Mouse (Mus musculus) skeletal muscle tissue, postnatal 0 days (tissue): Measurements from ENCODE around the gene Hist1h2ad. TPM values are rescaled to one million over a fixed set of nuclear protein-coding genes. Genes with fewer than 3 reads are reported as not detected.

Source experiments
- polyA plus RNA-seq: library from polyadenylated mRNA; unstranded; fragments of >200 nt; fragmentation: Nextera tagmentation; extraction: Ambion mirVana; gene quantifications from 2 replicates; pipeline ENCODE4 v1.2.1, GENCODE M21; 2015

The Hist1h2ad gene
- polyA plus RNA-seq, result 0.91 TPM in 2 replicates

DNA sequence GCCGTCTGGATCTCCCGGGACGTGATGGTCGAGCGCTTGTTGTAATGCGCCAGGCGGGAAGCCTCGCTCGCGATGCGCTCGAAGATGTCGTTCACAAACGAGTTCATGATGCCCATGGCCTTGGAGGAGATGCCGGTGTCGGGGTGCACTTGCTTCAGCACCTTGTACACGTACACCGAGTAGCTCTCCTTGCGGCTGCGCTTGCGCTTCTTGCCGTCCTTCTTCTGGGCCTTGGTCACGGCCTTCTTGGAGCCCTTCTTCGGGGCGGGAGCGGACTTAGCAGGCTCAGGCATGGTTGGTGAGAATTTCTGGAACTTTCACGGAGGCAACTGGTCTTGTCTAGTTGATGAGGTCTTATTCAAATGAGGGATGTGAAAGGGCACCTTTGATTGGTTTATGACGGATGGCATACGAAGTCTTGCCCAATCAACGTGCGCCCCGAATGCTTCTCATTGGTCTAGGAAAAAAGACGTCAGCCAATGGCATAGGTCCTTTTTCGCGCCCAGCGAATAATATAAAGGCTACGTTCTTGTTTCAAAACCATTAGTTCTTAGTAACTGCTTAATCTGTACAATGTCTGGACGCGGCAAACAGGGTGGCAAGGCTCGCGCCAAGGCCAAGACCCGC lies at the start of gene Hist1h2ad, which contains the start of gene Hist1h2bf:
Hist1h2ad (plus strand) TSS at position 484 of the 627 bp plus-strand sequence.
Hist1h2bf (minus strand) TSS at position 299 of the 627 bp plus-strand sequence.

DNA sequence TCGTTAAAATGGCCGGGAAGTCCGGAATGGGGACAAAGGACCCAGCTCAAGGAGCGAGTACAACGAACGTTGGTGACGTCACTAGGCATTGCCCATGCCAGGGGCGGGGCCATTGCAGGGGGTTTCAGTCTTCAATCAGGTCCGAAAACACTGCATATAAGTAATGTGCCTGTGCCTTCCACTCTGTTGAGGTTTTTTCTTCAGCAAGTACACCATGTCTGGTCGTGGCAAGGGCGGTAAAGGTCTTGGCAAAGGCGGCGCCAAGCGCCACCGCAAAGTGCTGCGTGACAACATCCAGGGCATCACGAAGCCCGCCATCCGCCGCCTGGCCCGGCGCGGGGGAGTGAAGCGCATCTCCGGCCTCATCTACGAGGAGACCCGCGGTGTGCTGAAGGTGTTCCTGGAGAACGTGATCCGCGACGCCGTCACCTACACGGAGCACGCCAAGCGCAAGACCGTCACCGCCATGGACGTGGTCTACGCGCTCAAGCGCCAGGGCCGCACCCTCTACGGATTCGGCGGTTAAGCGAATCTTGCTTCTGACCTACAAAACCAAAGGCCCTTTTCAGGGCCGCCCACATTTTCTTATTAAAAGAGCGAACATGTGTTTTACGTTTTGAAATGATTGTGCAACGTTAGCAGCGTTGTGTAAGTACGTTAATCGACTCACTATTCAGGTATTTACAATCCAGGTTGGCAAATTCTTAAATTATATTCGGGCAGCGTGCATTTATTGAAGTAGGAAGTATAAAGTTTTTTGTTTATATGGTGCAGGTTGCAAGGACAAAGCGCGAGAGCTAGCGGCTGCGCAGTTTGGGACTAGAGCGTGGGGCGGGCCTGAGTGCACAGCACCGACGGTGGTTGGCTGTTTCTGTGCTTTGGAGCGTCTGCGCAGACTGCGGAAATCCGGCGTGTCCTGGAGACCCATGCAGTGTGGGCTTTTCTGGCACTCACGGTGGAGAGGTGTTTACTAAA lies 43.0 kb upstream of the Hist1h2ad start, which contains the start of gene Hist1h4h:
Hist1h4h (plus strand) TSS at position 150 of the 975 bp plus-strand sequence.

DNA sequence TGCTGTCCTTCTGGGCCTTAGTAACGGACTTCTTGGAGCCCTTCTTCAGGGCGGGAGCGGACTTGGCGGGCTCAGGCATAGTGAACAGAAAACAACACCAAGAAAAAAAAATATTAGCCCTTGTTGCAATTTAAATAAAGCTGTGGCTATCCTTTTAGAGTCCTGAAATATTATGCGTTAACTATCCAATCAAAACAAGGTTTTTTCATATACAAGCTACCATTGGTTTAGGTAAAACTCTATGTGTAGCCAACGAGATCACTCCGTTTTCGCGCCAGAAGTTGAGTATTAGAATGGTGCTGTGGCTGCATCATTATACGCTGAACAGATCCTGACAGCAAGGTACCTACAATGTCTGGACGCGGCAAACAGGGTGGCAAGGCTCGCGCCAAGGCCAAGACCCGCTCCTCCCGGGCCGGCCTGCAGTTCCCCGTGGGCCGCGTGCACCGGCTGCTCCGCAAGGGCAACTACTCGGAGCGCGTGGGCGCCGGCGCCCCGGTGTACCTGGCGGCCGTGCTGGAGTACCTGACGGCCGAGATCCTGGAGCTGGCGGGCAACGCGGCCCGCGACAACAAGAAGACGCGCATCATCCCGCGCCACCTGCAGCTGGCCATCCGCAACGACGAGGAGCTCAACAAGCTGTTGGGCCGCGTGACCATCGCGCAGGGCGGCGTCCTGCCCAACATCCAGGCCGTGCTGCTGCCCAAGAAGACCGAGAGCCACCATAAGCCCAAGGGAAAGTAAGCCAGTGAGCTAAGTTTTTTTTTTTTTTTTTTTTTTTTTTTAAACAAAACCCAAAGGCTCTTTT lies 40.4 kb upstream of the Hist1h2ad start, which contains the start of gene Hist1h2af:
Hist1h2af (plus strand) TSS at position 347 of the 808 bp plus-strand sequence.

DNA sequence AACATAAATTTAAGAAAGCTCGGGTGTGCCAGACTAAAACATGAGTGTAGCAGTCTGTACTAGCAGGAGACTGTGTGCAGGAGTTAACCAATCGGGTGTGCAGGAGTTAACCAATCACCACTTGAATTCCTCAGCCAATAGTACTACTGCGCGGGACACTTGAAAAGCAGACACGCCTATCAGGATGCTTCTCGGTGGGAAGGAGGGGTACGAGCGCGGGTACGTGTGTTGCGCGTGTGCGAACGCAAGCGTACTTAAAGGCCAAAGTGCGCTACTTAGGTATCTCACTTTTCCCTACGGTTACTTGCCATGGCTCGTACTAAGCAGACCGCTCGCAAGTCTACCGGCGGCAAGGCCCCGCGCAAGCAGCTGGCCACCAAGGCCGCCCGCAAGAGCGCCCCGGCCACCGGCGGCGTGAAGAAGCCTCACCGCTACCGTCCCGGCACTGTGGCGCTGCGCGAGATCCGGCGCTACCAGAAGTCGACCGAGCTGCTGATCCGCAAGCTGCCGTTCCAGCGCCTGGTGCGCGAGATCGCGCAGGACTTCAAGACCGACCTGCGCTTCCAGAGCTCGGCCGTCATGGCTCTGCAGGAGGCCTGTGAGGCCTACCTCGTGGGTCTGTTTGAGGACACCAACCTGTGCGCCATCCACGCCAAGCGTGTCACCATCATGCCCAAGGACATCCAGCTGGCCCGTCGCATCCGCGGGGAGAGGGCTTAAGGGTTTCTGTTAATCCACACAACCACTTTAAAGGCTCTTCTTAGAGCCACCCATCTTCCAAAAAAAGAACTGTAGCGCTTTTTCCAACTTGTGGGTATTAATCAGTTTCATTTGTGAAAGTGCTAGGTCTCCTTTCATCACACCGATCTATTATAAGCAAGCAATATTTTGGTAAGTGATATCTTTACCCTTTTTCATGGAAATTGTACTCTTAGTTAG lies 38.8 kb upstream of the Hist1h2ad start, which contains the start of gene Hist1h3g:
Hist1h3g (plus strand) TSS at position 286 of the 939 bp plus-strand sequence.

DNA sequence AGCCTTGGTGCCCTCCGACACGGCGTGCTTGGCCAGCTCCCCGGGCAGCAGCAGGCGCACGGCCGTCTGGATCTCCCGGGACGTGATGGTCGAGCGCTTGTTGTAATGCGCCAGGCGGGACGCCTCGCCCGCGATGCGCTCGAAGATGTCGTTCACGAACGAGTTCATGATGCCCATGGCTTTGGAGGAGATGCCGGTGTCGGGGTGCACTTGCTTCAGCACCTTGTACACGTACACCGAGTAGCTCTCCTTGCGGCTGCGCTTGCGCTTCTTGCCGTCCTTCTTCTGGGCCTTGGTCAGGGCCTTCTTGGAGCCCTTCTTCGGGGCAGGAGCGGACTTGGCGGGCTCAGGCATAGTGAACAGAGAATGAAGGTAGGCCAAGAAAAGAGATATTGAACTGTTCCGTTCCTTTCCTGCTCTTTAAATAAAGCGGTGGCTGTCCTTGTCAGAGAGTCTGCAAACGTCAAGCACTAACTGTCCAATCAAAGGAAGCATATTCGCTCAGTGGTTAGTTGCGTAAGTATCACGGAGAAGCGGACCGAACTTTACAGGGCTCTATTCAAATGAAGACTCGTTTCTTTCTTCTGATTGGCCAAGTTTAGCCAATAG lies 31.1 kb upstream of the Hist1h2ad start, which contains the start of gene Hist1h2bh:
Hist1h2bh (minus strand) TSS at position 394 of the 609 bp plus-strand sequence.

DNA sequence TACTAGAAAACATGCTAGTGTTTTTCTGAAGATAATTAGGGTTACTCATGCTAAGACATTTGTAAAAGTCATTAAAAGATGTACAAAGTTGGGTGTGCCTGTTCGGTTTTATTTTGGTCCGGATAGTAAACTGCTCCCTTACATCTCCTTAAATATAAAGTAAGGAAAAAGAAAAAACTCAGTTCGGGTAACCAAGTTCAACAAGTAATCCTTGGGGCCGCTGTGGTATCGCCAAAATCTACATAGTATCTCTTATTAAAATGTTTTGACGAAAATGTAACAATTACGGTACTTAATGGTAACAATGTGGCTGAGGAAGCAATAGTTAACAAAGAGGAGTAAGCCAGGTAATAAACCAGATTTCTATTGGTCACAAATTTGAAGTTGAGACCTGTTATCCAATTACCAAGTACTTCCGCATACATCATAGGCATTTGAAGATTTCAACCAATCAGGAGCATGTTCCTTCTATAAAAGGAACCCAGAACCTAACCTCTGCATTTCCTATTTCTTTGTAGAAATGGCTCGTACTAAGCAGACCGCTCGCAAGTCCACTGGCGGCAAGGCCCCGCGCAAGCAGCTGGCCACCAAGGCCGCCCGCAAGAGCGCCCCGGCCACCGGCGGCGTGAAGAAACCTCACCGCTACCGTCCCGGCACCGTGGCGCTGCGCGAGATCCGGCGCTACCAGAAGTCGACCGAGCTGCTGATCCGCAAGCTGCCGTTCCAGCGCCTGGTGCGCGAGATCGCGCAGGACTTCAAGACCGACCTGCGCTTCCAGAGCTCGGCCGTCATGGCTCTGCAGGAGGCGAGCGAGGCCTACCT lies 30.0 kb upstream of the Hist1h2ad start, which contains the start of gene Hist1h3f:
Hist1h3f (plus strand) TSS at position 88 of the 822 bp plus-strand sequence.

DNA sequence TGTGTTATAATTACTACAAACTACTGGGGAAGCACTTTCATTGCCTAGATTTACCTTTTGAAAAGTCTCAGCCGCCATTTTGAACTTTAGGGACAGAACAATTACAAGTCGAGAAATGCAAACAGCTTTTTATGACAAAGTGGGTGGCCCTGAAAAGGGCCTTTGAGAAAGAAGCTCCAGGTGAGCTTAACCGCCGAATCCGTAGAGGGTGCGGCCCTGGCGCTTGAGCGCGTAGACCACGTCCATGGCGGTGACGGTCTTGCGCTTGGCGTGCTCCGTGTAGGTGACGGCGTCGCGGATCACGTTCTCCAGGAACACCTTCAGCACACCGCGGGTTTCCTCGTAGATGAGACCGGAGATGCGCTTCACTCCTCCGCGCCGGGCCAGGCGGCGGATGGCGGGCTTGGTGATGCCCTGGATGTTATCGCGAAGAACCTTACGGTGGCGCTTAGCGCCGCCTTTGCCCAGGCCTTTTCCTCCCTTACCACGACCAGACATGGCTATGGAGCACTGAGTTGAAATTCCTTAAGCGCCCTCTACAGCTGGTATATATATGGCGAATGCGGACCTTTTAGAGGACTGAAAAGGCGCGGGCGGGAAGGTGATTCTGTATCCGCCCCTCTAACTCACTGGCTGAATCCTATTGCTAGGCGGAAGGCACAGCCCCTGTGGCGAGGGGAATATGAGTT lies 22.9 kb upstream of the Hist1h2ad start, which contains the start of gene Hist1h4f:
Hist1h4f (minus strand) TSS at position 503 of the 689 bp plus-strand sequence.

DNA sequence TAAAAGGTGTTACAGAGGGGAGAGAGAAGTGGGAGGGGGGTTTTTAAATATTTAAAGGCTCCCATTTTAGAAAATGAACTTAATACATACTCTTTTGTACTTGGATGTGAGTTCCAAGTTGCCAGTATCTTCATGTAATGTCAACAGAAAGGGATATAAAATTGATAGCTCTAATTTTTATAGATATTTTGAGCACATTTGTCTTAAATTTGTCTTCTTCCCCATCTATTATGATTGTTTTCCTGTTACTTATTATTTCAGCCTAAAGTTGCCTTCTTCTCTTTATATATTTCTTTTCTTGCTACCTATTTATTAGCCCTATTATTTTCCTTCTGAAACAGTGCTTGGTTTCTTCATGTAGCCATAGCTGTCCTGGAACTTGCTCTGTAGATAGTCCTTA lies 21.2 kb upstream of the Hist1h2ad start, which contains the start of gene Hist1h1d:
Hist1h1d (plus strand) TSS at position 301 of the 400 bp plus-strand sequence.

DNA sequence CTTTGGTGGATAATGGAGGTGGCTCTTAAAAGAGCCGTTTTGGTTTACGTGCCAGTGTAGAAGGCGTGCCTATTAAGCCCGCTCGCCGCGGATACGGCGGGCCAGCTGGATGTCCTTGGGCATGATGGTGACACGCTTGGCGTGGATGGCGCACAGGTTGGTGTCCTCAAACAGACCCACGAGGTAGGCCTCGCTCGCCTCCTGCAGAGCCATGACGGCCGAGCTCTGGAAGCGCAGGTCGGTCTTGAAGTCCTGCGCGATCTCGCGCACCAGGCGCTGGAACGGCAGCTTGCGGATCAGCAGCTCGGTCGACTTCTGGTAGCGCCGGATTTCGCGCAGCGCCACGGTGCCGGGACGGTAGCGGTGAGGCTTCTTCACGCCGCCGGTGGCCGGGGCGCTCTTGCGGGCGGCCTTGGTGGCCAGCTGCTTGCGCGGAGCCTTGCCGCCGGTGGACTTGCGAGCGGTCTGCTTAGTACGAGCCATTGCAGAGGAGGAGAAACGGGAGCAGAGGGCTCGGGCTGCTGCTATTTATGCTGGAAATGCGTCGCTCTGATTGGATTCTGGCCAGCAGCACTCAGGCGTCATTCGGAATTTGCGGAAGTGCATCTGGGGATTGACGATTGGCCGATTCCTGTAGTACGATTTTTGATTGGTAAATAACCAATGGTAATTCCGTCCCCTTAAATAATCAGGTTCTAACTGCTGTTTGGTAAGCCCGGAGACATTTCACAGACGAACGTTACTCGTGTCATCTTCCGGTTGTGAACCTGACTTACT lies 12.1 kb upstream of the Hist1h2ad start, which contains the start of gene Hist1h3e:
Hist1h3e (minus strand) TSS at position 487 of the 777 bp plus-strand sequence.

DNA sequence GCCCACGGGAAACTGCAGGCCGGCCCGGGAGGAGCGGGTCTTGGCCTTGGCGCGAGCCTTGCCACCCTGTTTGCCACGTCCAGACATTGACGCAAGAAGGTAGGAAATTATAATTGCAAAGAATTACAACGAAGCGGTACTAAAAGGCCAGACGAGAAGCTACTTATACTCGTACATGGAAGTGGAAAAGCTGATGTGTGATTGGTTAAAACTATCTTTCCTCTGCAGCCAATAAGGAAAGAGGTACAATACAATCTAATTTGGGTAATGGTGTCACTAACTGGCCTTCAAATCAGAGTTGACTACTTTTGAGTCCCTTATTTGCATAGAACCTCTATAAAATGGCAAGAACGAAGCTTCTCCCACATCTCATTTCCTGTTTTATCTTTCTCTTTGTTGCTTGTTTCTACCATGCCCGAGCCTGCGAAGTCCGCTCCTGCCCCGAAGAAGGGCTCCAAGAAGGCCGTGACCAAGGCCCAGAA lies 3.1 kb upstream of the Hist1h2ad start, which contains the start of the genes Hist1h2ae and Hist1h2bg:
Hist1h2ae (minus strand) TSS at position 199 of the 482 bp plus-strand sequence.
Hist1h2bg (plus strand) TSS at position 375 of the 482 bp plus-strand sequence.

DNA sequence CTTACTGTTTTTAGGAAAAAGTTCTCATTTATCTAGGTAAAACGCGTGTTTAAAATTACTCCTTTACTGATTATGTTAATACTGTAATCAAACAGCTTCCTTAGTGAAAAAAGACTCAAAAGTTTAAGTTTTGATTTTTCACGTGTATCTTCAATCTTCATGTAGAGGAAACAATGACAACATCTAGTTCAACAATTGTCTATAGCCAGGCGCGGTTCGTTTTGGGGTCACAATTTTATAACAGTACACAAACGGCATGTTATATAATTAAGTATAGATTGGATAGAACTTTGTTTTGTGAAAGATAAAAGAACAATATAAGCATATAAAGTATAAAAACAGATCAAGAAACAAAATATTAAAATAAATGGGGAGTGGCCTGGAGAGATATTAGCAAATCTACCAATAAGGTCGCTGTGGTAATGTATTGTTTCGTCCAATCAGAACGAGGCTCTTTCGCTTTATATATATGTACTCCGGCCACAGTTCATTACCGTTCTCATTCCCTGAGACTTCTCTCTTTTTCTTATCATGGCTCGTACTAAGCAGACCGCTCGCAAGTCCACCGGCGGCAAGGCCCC lies 1.2 kb downstream of the Hist1h2ad start, which contains the start of gene Hist1h3d:
Hist1h3d (plus strand) TSS at position 493 of the 581 bp plus-strand sequence.

DNA sequence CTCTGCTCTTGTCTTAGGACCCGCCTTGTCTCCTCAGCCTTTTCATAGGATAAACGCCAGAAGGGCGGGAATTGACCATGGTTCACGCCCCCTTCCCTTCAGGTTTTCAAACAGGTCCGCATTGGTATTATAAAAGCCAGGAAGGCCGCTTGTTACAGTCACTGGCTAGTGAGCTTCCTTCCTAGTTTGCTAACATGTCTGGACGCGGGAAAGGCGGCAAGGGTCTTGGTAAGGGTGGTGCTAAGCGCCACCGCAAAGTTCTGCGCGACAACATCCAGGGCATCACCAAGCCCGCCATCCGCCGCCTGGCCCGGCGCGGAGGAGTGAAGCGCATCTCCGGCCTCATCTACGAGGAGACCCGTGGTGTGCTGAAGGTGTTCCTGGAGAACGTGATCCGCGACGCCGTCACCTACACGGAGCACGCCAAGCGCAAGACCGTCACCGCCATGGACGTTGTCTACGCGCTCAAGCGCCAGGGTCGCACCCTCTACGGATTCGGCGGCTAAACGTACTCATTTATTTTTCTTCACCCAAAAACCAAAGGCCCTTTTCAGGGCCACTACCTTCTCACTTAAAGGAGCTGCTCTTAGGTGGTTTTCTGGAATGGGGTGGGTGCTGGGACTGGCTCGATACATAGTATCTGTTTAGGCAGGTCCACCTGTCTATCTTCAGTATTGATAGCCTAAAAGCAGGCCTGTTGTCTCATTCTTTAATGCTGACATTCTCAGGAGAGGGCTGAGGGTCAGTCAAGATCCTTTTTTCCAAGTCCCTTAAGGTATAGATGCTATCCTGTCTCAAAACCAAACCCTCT lies 7.4 kb downstream of the Hist1h2ad start, which contains the start of gene Hist1h4d:
Hist1h4d (plus strand) TSS at position 191 of the 811 bp plus-strand sequence.

DNA sequence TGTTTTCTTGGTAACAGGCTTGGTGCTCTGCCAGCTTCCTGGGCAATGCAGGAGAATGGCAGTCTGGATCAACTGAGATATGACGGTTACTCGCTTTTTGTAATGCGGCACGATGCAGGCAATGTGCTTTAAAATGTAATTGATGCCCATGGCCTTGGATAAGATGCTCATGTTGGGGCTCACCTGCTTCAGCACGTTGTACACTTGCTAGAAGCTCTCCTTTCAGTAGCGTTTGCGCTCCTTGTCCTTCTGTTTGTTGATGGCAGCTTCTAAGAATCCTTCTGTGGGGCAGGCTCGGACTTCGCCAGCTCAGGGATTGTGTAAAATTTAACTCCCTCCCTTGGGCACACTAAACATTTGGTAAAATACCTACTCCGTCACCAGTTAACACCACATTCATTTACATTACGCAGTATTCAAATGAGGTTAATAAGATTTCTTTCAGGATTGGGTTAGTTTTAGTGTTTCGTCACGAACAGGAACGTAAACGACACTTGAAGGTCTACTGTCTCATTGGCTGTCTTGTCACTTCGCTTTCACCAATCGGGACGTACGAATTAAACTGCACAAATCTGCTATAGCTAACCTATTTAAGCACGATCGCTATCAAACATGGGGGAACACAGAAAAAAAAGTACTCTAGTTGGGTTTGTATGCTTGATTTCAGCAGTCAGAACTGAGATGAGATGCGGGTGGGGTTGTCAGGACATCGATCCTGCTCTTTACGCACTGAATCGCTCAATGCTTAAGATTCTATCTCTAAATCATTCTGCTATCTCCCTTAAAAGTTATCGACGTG lies 46.8 kb downstream of the Hist1h2ad start, which contains the start of gene Hist1h2be:
Hist1h2be (minus strand) TSS at position 392 of the 799 bp plus-strand sequence.

DNA sequence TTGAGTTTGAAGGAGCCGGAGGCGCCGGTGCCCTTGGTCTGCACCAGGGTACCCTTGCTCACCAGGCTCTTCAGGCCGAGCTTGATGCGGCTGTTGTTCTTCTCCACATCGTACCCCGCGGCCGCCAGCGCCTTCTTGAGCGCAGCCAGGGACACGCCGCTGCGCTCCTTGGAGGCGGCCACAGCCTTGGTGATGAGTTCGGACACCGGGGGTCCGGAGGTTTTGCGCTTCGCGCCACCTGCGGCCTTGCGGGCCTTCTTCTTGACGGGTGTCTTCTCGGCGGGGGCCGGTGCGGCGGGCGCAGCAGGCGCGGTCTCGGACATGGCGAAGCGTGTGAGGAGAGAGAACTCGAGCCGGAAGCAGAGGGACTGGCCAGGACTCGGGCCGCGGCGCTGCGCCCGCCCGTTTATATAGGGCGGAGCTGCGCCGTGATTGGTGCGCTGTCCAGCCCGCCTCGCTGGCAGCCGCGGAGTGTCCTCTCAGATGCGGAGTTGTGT lies 48.0 kb downstream of the Hist1h2ad start, which contains the start of gene Hist1h1e:
Hist1h1e (minus strand) TSS at position 384 of the 497 bp plus-strand sequence.

